Mouse (Mus musculus) CH12.LX (cell line): Measurements from ENCODE around the gene Ppef2. TPM values are rescaled to one million over a fixed set of nuclear protein-coding genes. Genes with fewer than 3 reads are reported as not detected.

Experiments
- DNase-seq: peaks from one replicate; pipeline ENCODE4 v3.0.0-alpha.2; 2013; ENCODE audit errors: extremely low read depth
- H3K27ac ChIP-seq: 2 replicates; pipeline ENCODE4 v1.5.1; 2012; ENCODE audit warnings: low read depth, mild to moderate bottlenecking, control low read depth, moderate library complexity; ENCODE audit not compliant: insufficient read depth
- H3K27me3 ChIP-seq: replicated peaks from 2 replicates; pipeline ENCODE3; 2012; ENCODE audit warnings: inconsistent platforms
- H3K36me3 ChIP-seq, 2 experiments: replicated peaks in 1 of 2; 2 replicates each; pipeline versions ENCODE3 to v1.6.1; 2012; ENCODE audit warnings: inconsistent platforms in 1 of 2, low read length in 1 of 2, mild to moderate bottlenecking in 1 of 2, mixed read lengths in 1 of 2, moderate library complexity in 1 of 2; ENCODE audit not compliant: control insufficient read depth in 1 of 2, insufficient read depth in 1 of 2
- H3K4me1 ChIP-seq, 2 experiments: 2 replicates each; pipeline ENCODE4 v1.6.1; 2012; ENCODE audit warnings: inconsistent platforms in 1 of 2, moderate library complexity in 1 of 2; ENCODE audit not compliant: insufficient read depth in 2 of 2, control insufficient read depth in 1 of 2
- H3K4me2 ChIP-seq: 2 replicates; pipeline ENCODE4 v1.6.1; 2012; ENCODE audit warnings: low read depth, mild to moderate bottlenecking, control low read depth; ENCODE audit not compliant: poor library complexity, insufficient read depth, severe bottlenecking
- H3K4me3 ChIP-seq, 3 experiments: fragments of 150-350 bp in 1 of 3; sonication (generic) in 1 of 3; replicated peaks in 1 of 3; 2 replicates each; pipeline versions ENCODE3 to v1.5.1; 2011 to 2012; ENCODE audit warnings: low read depth in 2 of 3, low read length in 2 of 3, mild to moderate bottlenecking in 2 of 3, moderate library complexity in 2 of 3, control low read depth in 1 of 3, improper control_type of control experiment in 1 of 3, inconsistent platforms in 1 of 3, mixed read lengths in 1 of 3; ENCODE audit not compliant: poor library complexity in 1 of 3
- H3K79me2 ChIP-seq: replicated peaks from 2 replicates; pipeline ENCODE4 v1.6.1; 2012; ENCODE audit warnings: mild to moderate bottlenecking, moderate library complexity; ENCODE audit not compliant: control insufficient read depth, poor library complexity, insufficient read depth, severe bottlenecking; ENCODE audit errors: extremely low read depth
- H3K9ac ChIP-seq: 2 replicates; pipeline ENCODE4 v1.6.1; 2012; ENCODE audit warnings: low read depth, mild to moderate bottlenecking, control low read depth, moderate library complexity; ENCODE audit not compliant: insufficient read depth
- H3K9me3 ChIP-seq: replicated peaks from 2 replicates; pipeline ENCODE3; 2012; ENCODE audit warnings: low read length, inconsistent platforms, mixed read lengths
- BHLHE40 ChIP-seq: IDR thresholded peaks from 2 replicates; pipeline ENCODE4 v1.6.1; 2011; ENCODE audit warnings: mild to moderate bottlenecking, low read depth, low read length, improper control_type of control experiment
- CHD2 ChIP-seq: IDR thresholded peaks from 2 replicates; pipeline ENCODE4 v1.6.1; 2011; ENCODE audit warnings: low read length, improper control_type of control experiment
- CTCF ChIP-seq, 2 experiments: IDR thresholded peaks in 1 of 2; conservative IDR thresholded peaks in 1 of 2; 2 replicates each; pipeline ENCODE4 v1.5.1; 2011 to 2012; ENCODE audit warnings: low read depth in 2 of 2, low read length in 2 of 2, improper control_type of control experiment in 1 of 2, inconsistent platforms in 1 of 2, mild to moderate bottlenecking in 1 of 2, moderate library complexity in 1 of 2
- E2F4 ChIP-seq: IDR thresholded peaks from 2 replicates; pipeline ENCODE4 v1.6.1; 2011; ENCODE audit warnings: low read depth, low read length, improper control_type of control experiment; ENCODE audit not compliant: insufficient replicate concordance
- ELF1 ChIP-seq: IDR thresholded peaks from 2 replicates; pipeline ENCODE4 v1.6.1; 2014; ENCODE audit warnings: low read depth, mild to moderate bottlenecking, inconsistent platforms, low read length, improper control_type of control experiment
- EP300 ChIP-seq: IDR thresholded peaks from 2 replicates; pipeline ENCODE4 v1.6.1; 2011; ENCODE audit warnings: low read length, improper control_type of control experiment
- HCFC1 ChIP-seq: IDR thresholded peaks from 2 replicates; pipeline ENCODE4 v1.6.1; 2012; ENCODE audit warnings: low read depth, mild to moderate bottlenecking, inconsistent platforms, low read length, improper control_type of control experiment
- IRF4 ChIP-seq: IDR thresholded peaks from 2 replicates; pipeline ENCODE4 v1.6.1; 2014; ENCODE audit warnings: low read depth, mild to moderate bottlenecking, inconsistent platforms, low read length, improper control_type of control experiment
- MEF2A ChIP-seq: IDR thresholded peaks from 2 replicates; pipeline ENCODE4 v1.6.1; 2014; ENCODE audit warnings: low read depth, mild to moderate bottlenecking, inconsistent platforms, low read length, improper control_type of control experiment, borderline replicate concordance
- PAX5 ChIP-seq: IDR thresholded peaks from 2 replicates; pipeline ENCODE4 v1.6.1; 2012; ENCODE audit warnings: low read length, inconsistent platforms, mixed read lengths
- POLR2A ChIP-seq: IDR thresholded peaks from 2 replicates; pipeline ENCODE4 v1.6.1; 2011; ENCODE audit warnings: low read depth, mild to moderate bottlenecking, improper control_type of control experiment, low read length
- SMC3 ChIP-seq: IDR thresholded peaks from 2 replicates; pipeline ENCODE4 v1.6.1; 2011; ENCODE audit warnings: low read depth, low read length, improper control_type of control experiment
- USF2 ChIP-seq: conservative IDR thresholded peaks from 2 replicates; pipeline ENCODE4 v1.6.1; 2011; ENCODE audit warnings: low read depth, low read length, improper control_type of control experiment
- ZC3H11A ChIP-seq: IDR thresholded peaks from 2 replicates; pipeline ENCODE4 v1.6.1; 2012; ENCODE audit warnings: low read depth, mild to moderate bottlenecking, inconsistent platforms, low read length, improper control_type of control experiment
- ZMIZ1 ChIP-seq: IDR thresholded peaks from 2 replicates; pipeline ENCODE4 v1.6.1; 2012; ENCODE audit warnings: low read depth, mild to moderate bottlenecking, inconsistent platforms, low read length, improper control_type of control experiment
- ZNF384 ChIP-seq: IDR thresholded peaks from 2 replicates; pipeline ENCODE4 v1.6.1; 2012; ENCODE audit warnings: low read depth, low read length, improper control_type of control experiment, inconsistent platforms
- dilution Hi-C: fragments of 300-500 bp; cut with MboI; formaldehyde crosslinking; loops from 2 replicates; pipeline ENCODE4 v1.14.3; 2020; ENCODE audit warnings: low sequenced_read_pairs; ENCODE audit not compliant: extremely low pct_unique_long_range_greater_than_20kb, extremely low pct_ligation_motif_present
- in situ Hi-C: fragments of 300-500 bp; cut with MboI; formaldehyde crosslinking; loops from 3 replicates; pipeline ENCODE4 v1.14.3; 2019; ENCODE audit warnings: low sequenced_read_pairs, low pct_ligation_motif_present, low pct_unique_long_range_greater_than_20kb, mixed read lengths
- polyA plus RNA-seq: library from polyadenylated mRNA; unstranded; fragments of >175 nt; gene quantifications from 2 replicates; pipeline ENCODE4 v1.2.1, GENCODE M21; 2012; ENCODE audit warnings: low read depth; ENCODE audit not compliant: insufficient read length
- total RNA-seq, 2 experiments: library from RNA; depleted of rRNA; stranded (reverse); fragments of 300-350 nt in 1 of 2; fragments of >200 nt in 1 of 2; gene quantifications; 2 replicates each; pipeline ENCODE4 v1.2.3; 2012 to 2014

Gene Ppef2
- total RNA-seq (2012; rRNA removed) (11.9 and 16.5 TPM in 2 replicates), total RNA-seq (2014; rRNA removed) (41.4 and 48.8 TPM in 2 replicates), polyA plus RNA-seq (11.9 and 14.3 TPM in 2 replicates)

- Histone ChIP-seq H3K27me3 (no peaks in the 10 kb centered on the region), H3K79me2 (no peaks in the 10 kb centered on the region), H3K27ac (no peak within 1 kb of the TSS), H3K4me3 (no peak within 1 kb of the TSS), H3K4me1 (no peaks in the 10 kb centered on the region), H3K9ac (no peak within 1 kb of the TSS), H3K9me3 (no peaks in the 10 kb centered on the region), H3K36me3 (peaks cover 4 to 26% of the 10 kb centered on the region in 2 experiments), H3K4me2 (no peak within 1 kb of the TSS)
- dilution Hi-C loops (no loop called here), in situ Hi-C loops (no loop called here)
- TF ChIP-seq E2F4 (no peak), CHD2 (no peak), ZC3H11A (no peak), POLR2A (no peak), ELF1 (no peak)
- no peak for DNase-seq
Measured at GRCm38 (mm10) chr5:92256218-92256617, at the start of gene Ppef2. TSS of gene Ppef2 (minus strand) at chr5:92256278.

GRCm38 (mm10) chr5:92304291-92304690 lies 48.2 kb upstream of the Ppef2 start:
- no peak overlapping the region for H3K4me2 ChIP-seq
- H3K36me3 ChIP-seq = peaks cover 70 to 93% of the 10 kb centered on the region in 2 experiments
- peaks cover 11 to 23% of the 10 kb centered on the region in 2 experiments for H3K4me1 ChIP-seq
- TF ChIP-seq MEF2A = no peak
- TF ChIP-seq ZC3H11A = no peak
- TF ChIP-seq ZNF384 = no peak
- no peak for TF ChIP-seq ZMIZ1
- TF ChIP-seq ELF1 = no peak
- TF ChIP-seq CTCF (conservative IDR thresholded peaks at IDR 0.05 in 1 of 2, IDR thresholded peaks at IDR 0.05 in 1 of 2; ENCODE audit: low read depth in 2 of 2, low read length in 2 of 2) = no peak
- no peak for TF ChIP-seq HCFC1
- TF ChIP-seq BHLHE40 = no peak
- TF ChIP-seq SMC3 = no peak
- no peak for TF ChIP-seq EP300
- no peak for TF ChIP-seq IRF4
- no peak for TF ChIP-seq USF2
- TF ChIP-seq PAX5 = no peak
- no peaks in the 10 kb centered on the region for H3K9me3 ChIP-seq
- H3K9ac ChIP-seq = no peak overlapping the region
- H3K27me3 ChIP-seq = no peaks in the 10 kb centered on the region
- no peak overlapping the region for H3K27ac ChIP-seq
- in situ Hi-C loops (no loop called here), dilution Hi-C loops (no loop called here)
- DNase-seq = no peak
- H3K79me2 ChIP-seq = peaks cover 30% of the 10 kb centered on the region
- H3K4me3 ChIP-seq = no peak overlapping the region
